Mouse (Mus musculus) small intestine, adult 2 months (tissue): ENCODE data around the gene Gm20503.
A peak's percentile ranks its signal among the peaks of the same experiment; 100 is the strongest.

Source experiments
- CTCF ChIP-seq: fragments of 200-500 bp; IDR thresholded peaks from 2 replicates; pipeline ENCODE4 v1.5.1; 2012; ENCODE audit warnings: low read depth, mild to moderate bottlenecking, control low read depth, inconsistent platforms, low read length, moderate library complexity, mixed read lengths; ENCODE audit not compliant: insufficient replicate concordance, insufficient read length; ENCODE audit errors: extremely low read depth
- POLR2A ChIP-seq: fragments of 200-500 bp; IDR thresholded peaks from 2 replicates; pipeline ENCODE4 v1.6.1; 2012; ENCODE audit warnings: low read depth, mild to moderate bottlenecking, control low read depth, inconsistent platforms, low read length, moderate library complexity

DNA sequence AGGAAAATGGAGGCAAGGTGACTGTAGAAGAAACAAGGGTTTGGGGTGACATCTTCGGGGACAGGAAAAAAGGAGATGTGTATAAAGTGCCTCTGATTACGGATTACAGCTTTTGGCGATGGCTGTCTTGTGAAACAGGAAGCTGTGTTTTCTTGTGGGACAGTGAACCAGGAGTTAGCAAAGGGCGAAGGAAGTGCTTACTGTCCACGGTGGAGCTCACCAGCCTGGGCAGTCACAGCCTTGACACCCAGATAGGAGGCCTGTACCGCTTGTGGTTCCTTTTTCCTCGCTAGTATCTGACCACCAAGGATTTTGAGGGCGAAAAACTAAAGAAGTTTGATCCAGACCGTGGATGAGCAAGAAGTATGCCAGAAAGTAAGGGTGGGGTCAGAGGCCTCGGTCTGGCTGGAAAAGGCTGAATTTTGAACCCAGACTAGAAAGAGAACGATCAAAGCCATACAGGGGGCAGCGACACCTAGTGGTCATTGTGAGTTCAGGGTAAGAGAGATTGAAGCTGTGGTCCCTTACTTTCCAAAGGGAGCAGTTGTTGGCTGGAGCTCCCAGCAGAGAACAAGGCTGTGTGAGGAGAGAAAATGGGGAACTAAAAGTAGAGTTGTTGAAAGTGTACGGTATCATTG is 33.6 kb downstream of the Gm20503 start:
- no peak for TF ChIP-seq POLR2A
- peak; percentile 85; the same call in 1 of the 2 replicates for TF ChIP-seq CTCF
